In the genomic region with DNA sequence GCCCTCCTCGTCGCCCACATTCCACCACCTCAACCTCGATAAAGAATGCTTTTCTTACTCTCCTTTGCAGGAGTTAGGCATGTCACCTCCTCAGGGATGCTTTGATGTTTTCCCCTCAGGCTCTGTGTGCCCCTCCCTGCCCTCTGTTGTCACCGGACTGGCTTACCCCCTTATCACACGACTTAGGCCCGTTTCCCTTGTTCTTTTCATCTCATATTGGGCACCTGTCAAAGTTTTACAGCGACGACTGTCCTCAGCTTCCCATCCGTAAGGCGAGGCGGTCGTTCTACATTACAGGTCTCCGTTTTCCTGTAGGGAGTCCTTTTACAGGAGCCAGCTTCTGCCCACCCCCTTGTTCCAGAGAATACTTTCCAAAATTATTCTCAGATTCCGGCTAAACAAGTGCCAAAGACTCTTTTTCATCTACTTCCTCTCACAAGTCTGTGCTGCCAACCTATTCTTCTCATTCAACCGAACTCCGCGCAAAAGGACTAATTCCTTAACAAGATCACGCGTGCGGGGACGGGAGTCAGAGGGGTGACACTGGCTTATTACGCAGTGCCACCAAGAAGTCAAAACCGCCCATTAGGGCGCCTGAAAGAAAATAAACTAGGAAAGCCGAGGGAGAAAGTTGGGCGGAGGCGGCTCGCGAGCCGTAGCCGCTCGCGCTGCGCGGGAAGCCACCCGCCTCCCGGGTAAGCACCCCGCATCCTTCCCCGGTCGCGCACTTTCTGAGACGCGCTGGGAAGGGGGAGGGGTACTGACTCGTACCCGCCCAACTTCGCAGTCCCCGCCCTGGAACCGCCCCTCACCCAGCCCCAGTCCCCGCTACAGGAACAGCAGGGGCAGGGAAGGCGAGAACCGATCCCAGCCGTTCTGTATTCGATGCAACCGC, we compare ENCODE assay signal across 8 mouse cellular contexts. TPM values are rescaled to one million over a fixed set of nuclear protein-coding genes. Genes with fewer than 3 reads are reported as not detected.
A peak's percentile ranks its signal among the peaks of the same experiment; 100 is the strongest.
DNase-seq lines count a peak whose midpoint lies in the region; ATAC-seq lines count a peak whose summit lies in the region.

No protein-coding gene starts in this region.

- ATAC-seq in kidney, embryonic 15.5 days (replicated peaks; ENCODE audit: low FRiP score) = peak; percentile 92
- peak; percentile 90 for ATAC-seq in midbrain, embryonic 15.5 days (replicated peaks)

- peaks cover 58% of the 10 kb centered on the region for H3K27me3 ChIP-seq in erythroblast, embryonic 14.5 days (ENCODE audit: control insufficient read depth)
- H3K27me3 ChIP-seq in kidney, embryonic 15.5 days = peaks cover 41% of the 10 kb centered on the region
- peaks cover 46% of the 10 kb centered on the region for H3K27me3 ChIP-seq in midbrain, embryonic 15.5 days (replicated peaks)

- H3K9me3 ChIP-seq in erythroblast, embryonic 14.5 days (ENCODE audit: control insufficient read depth, low read length) = peaks cover 18% of the 10 kb centered on the region
- H3K9me3 ChIP-seq in kidney, embryonic 15.5 days (replicated peaks) = no peaks in the 10 kb centered on the region
- no peaks in the 10 kb centered on the region for H3K9me3 ChIP-seq in midbrain, embryonic 15.5 days

- peak overlapping the region; percentile 97 for H3K27ac ChIP-seq in kidney, embryonic 15.5 days
- peak overlapping the region; percentile 82 for H3K27ac ChIP-seq in midbrain, embryonic 15.5 days

- peak overlapping the region; percentile 88 for H3K4me3 ChIP-seq in erythroblast, embryonic 14.5 days (replicated peaks)
- peak overlapping the region; percentile 78 for H3K4me3 ChIP-seq in kidney, embryonic 15.5 days (replicated peaks)
- peak overlapping the region; percentile 70 for H3K4me3 ChIP-seq in midbrain, embryonic 15.5 days

- peak overlapping the region; percentile 66 for H3K9ac ChIP-seq in kidney, embryonic 15.5 days
- peak overlapping the region; percentile 59 for H3K9ac ChIP-seq in midbrain, embryonic 15.5 days

- 2% methylated on average over 54 of the region's 54 CpGs for WGBS in kidney, embryonic 15.5 days
- under 1% methylated on average over 49 of the region's 54 CpGs for WGBS in midbrain, embryonic 15.5 days

- H3K4me1 ChIP-seq in erythroblast, embryonic 14.5 days (ENCODE audit: control insufficient read depth) = peaks cover 40% of the 10 kb centered on the region
- peaks cover 26% of the 10 kb centered on the region for H3K4me1 ChIP-seq in kidney, embryonic 15.5 days
- H3K4me1 ChIP-seq in midbrain, embryonic 15.5 days = peaks cover 28% of the 10 kb centered on the region

- H3K36me3 ChIP-seq in erythroblast, embryonic 14.5 days (ENCODE audit: control insufficient read depth) = no peaks in the 10 kb centered on the region
- no peaks in the 10 kb centered on the region for H3K36me3 ChIP-seq in kidney, embryonic 15.5 days
- no peaks in the 10 kb centered on the region for H3K36me3 ChIP-seq in midbrain, embryonic 15.5 days (replicated peaks)

- peak overlapping the region; percentile 94 for H3K4me2 ChIP-seq in kidney, embryonic 15.5 days
- H3K4me2 ChIP-seq in midbrain, embryonic 15.5 days = peak overlapping the region; percentile 91

- peak; percentile 13 to 15 for DNase-seq in layer of hippocampus, postnatal 10 days (ENCODE audit: low spot score in 2 of 2)
- DNase-seq in layer of hippocampus, adult 9-10 months (ENCODE audit: low spot score) = no peak
- peak; percentile 87 for DNase-seq in MN1 (ENCODE audit: low spot score)
- DNase-seq in T-cell, adult 2 months (ENCODE audit: low spot score) = no peak
- DNase-seq in urinary bladder, postnatal 4 days (ENCODE audit: low spot score in 2 of 2) = no peak

RNA-seq across cellular contexts. Expression of a gene that starts 0.7 kb away (rescaled TPM):
- total RNA-seq in layer of hippocampus, postnatal 10 days (2021) = 10 to 100 TPM; 62.3 to 75.3 TPM
- 0.20 and 0.27 TPM in 2 replicates for polyA plus RNA-seq in erythroblast, embryonic 14.5 days (2012)
- polyA plus RNA-seq in kidney, embryonic 15.5 days (2015; fragmentation: Nextera tagmentation; extraction: Ambion mirVana) = 9.3 and 10.3 TPM in 2 replicates
- polyA plus RNA-seq in midbrain, embryonic 15.5 days (2015; fragmentation: Nextera tagmentation; extraction: Ambion mirVana) = 5.5 and 5.6 TPM in 2 replicates

RNA-seq across cellular contexts. Expression of a gene that starts 14.1 kb away (rescaled TPM):
- total RNA-seq in layer of hippocampus, postnatal 10 days (2021) = 1 to 10 TPM; 1.5 to 2.5 TPM
- not detected in 2 replicates for polyA plus RNA-seq in erythroblast, embryonic 14.5 days (2012)
- 3.1 and 4.3 TPM in 2 replicates for polyA plus RNA-seq in kidney, embryonic 15.5 days (2015; fragmentation: Nextera tagmentation; extraction: Ambion mirVana)
- polyA plus RNA-seq in midbrain, embryonic 15.5 days (2015; fragmentation: Nextera tagmentation; extraction: Ambion mirVana) = 0.73 and 1.0 TPM in 2 replicates

RNA-seq across cellular contexts. Expression of a gene that starts 33.2 kb away (rescaled TPM):
- total RNA-seq in layer of hippocampus, postnatal 10 days (2021) = 1 to 10 TPM; 5.6 to 6.1 TPM
- polyA plus RNA-seq in erythroblast, embryonic 14.5 days (2012) = 0.10 and 0.14 TPM in 2 replicates
- 10.3 and 10.8 TPM in 2 replicates for polyA plus RNA-seq in kidney, embryonic 15.5 days (2015; fragmentation: Nextera tagmentation; extraction: Ambion mirVana)
- polyA plus RNA-seq in midbrain, embryonic 15.5 days (2015; fragmentation: Nextera tagmentation; extraction: Ambion mirVana) = 3.4 and 3.5 TPM in 2 replicates

RNA-seq across cellular contexts. Expression of a gene that starts 33.8 kb away (rescaled TPM):
- total RNA-seq in layer of hippocampus, postnatal 10 days (2021) = 10 to 100 TPM; 16.9 to 20.9 TPM
- 0.29 and 0.59 TPM in 2 replicates for polyA plus RNA-seq in erythroblast, embryonic 14.5 days (2012)
- 14.9 and 16.3 TPM in 2 replicates for polyA plus RNA-seq in kidney, embryonic 15.5 days (2015; fragmentation: Nextera tagmentation; extraction: Ambion mirVana)
- polyA plus RNA-seq in midbrain, embryonic 15.5 days (2015; fragmentation: Nextera tagmentation; extraction: Ambion mirVana) = 14.6 and 15.1 TPM in 2 replicates

Comparison
In these comparisons a context has a peak if more than half of its experiments do, and no peak if none do; other contexts are left out.
1. DNase-seq: peak in layer of hippocampus, postnatal 10 days (2 of 2) and MN1 (single experiment); none in layer of hippocampus, adult 9-10 months (single experiment), T-cell, adult 2 months (single experiment) and urinary bladder, postnatal 4 days (0 of 2).
2. Peak in every context shown above with its lines, with median percentiles within 50 percentile points of each other: H3K4me3 ChIP-seq.